ENCODE assay signal across 20 mouse cellular contexts in genomic region chr4:136096446-136097113, GRCm38 (mm10). TPM values are rescaled to one million over a fixed set of nuclear protein-coding genes. Genes with fewer than 3 reads are reported as not detected.
DNase-seq lines count a peak whose midpoint lies in the region; ATAC-seq and TF ChIP-seq lines count a peak whose summit lies in the region.
"Had no signal": no experiment of that assay in that cellular context is flagged by ENCODE, and none has a peak within 500 bp of the region (broad histone marks: within the 10 kb centered on the region; RNA-seq: fewer than 3 reads in every experiment).

No protein-coding gene starts in this region.

- H3K27me3 ChIP-seq in forebrain, embryonic 10.5 days (ENCODE audit: poor library complexity, severe bottlenecking): peaks cover 17% of the 10 kb centered on the region; the same call in 1 of the 2 replicates
- H3K27me3 ChIP-seq in forebrain, postnatal 0 days (ENCODE audit: insufficient read depth, low read length): no peaks in the 10 kb centered on the region
- H3K27me3 ChIP-seq: embryonic facial prominence, embryonic 13.5 days; forebrain, embryonic 13.5 days; hindbrain, embryonic 13.5 days; Patski had no signal

- H3K4me3 ChIP-seq in forebrain, embryonic 10.5 days: no peak overlapping the region
- H3K4me3 ChIP-seq in forebrain, postnatal 0 days (ENCODE audit: low read depth, low read length): no peak overlapping the region
- no peak overlapping the region for H3K4me3 ChIP-seq in layer of hippocampus, adult 2 months
- H3K4me3 ChIP-seq: embryonic facial prominence, embryonic 13.5 days; forebrain, embryonic 13.5 days; gastrocnemius, adult 2 months; hindbrain, embryonic 13.5 days had no signal

- no peaks in the 10 kb centered on the region for H3K36me3 ChIP-seq in forebrain, embryonic 10.5 days (replicated peaks)
- H3K36me3 ChIP-seq in forebrain, postnatal 0 days (ENCODE audit: insufficient read depth): no peaks in the 10 kb centered on the region
- H3K36me3 ChIP-seq: embryonic facial prominence, embryonic 13.5 days; hindbrain, embryonic 13.5 days had no signal

- no peak for ATAC-seq in forebrain, postnatal 0 days
- ATAC-seq: forebrain, embryonic 13.5 days; Patski had no signal

- no peak for DNase-seq in forebrain, embryonic 10.5 days (ENCODE audit: extremely low spot score, low spot score)
- DNase-seq in forebrain, postnatal 0 days: no peak
- peak; percentile 14 for DNase-seq in urinary bladder, adult 2 months (ENCODE audit: low spot score)
- no peak for DNase-seq in urinary bladder, postnatal 36 days (ENCODE audit: low spot score in 2 of 2)
- peak; percentile 57 for DNase-seq in thymus, postnatal 25 days
- DNase-seq in gastrocnemius, postnatal 4 days (ENCODE audit: low spot score in 2 of 2): no peak
- DNase-seq in layer of hippocampus, adult 2 months (ENCODE audit: low spot score in 2 of 2): no peak
- DNase-seq: adrenal gland, postnatal 14 days; B cell, adult 2 months; cerebellum, adult 11-12 months; cerebellum, adult 9-10 months; cerebellum, postnatal 36 days; gastrocnemius, adult 2 months; gastrocnemius, postnatal 25 days; heart, postnatal 10 days; heart, postnatal 4 days had no signal

- H3K4me1 ChIP-seq in forebrain, embryonic 10.5 days: peaks cover 29% of the 10 kb centered on the region
- no peaks in the 10 kb centered on the region for H3K4me1 ChIP-seq in forebrain, postnatal 0 days (ENCODE audit: insufficient read depth)
- H3K4me1 ChIP-seq: forebrain, embryonic 13.5 days had no signal

- 62% methylated on average over 11 of the region's 11 CpGs for WGBS in forebrain, embryonic 10.5 days
- 78% methylated on average over 11 of the region's 11 CpGs for WGBS in forebrain, postnatal 0 days

- peaks cover 11% of the 10 kb centered on the region; the same call in 1 of the 2 replicates for H3K9me3 ChIP-seq in forebrain, embryonic 10.5 days
- no peaks in the 10 kb centered on the region for H3K9me3 ChIP-seq in forebrain, postnatal 0 days (ENCODE audit: low read length)
- H3K9me3 ChIP-seq: hindbrain, embryonic 13.5 days had no signal

- no peak overlapping the region for H3K4me2 ChIP-seq in forebrain, postnatal 0 days (ENCODE audit: low read depth)
- H3K4me2 ChIP-seq: embryonic facial prominence, embryonic 13.5 days; forebrain, embryonic 13.5 days; hindbrain, embryonic 13.5 days had no signal

- no peak overlapping the region for H3K9ac ChIP-seq in forebrain, postnatal 0 days
- H3K9ac ChIP-seq: embryonic facial prominence, embryonic 13.5 days; forebrain, embryonic 13.5 days; hindbrain, embryonic 13.5 days had no signal

- H3K27ac ChIP-seq in forebrain, embryonic 10.5 days: 0 out of 2 replicates have a peak overlapping the region, but pooled peaks have one; percentile 40
- no peak overlapping the region for H3K27ac ChIP-seq in forebrain, postnatal 0 days (ENCODE audit: low read depth, low read length)
- no peak overlapping the region for H3K27ac ChIP-seq in layer of hippocampus, adult 2 months
- H3K27ac ChIP-seq: embryonic facial prominence, embryonic 13.5 days; forebrain, embryonic 13.5 days; gastrocnemius, adult 2 months had no signal

- no peak for TF ChIP-seq CTCF in forebrain, postnatal 0 days (IDR thresholded peaks at IDR 0.05; ENCODE audit: low read depth)
- TF ChIP-seq CTCF in layer of hippocampus, adult 2 months (conservative IDR thresholded peaks at IDR 0.05): no peak

RNA-seq across cellular contexts. Expression of gene Rpl11, which starts 43.4 kb away (rescaled TPM):
- 485 and 525 TPM in 2 replicates for polyA plus RNA-seq in forebrain, embryonic 10.5 days (2016; fragmentation: Nextera tagmentation; extraction: Ambion mirVana)
- 872 and 1,141 TPM in 2 replicates for total RNA-seq in forebrain, postnatal 0 days (2014; rRNA removed)
- 313 and 396 TPM in 2 replicates for polyA plus RNA-seq in forebrain, postnatal 0 days (2015; fragmentation: Nextera tagmentation; extraction: Ambion mirVana)
- 979 and 1,127 TPM in 2 replicates for polyA plus RNA-seq in urinary bladder, adult 2 months (2012; rRNA removed)
- total RNA-seq in gastrocnemius, postnatal 4 days (2021): 100 to 1,000 TPM; 466 to 495 TPM
- total RNA-seq in layer of hippocampus, adult 2 months (2021): 100 to 1,000 TPM; 291 to 317 TPM

RNA-seq across cellular contexts. Expression of gene Id3, which starts 46.7 kb away (rescaled TPM):
- polyA plus RNA-seq in forebrain, embryonic 10.5 days (2016; fragmentation: Nextera tagmentation; extraction: Ambion mirVana): 488 and 529 TPM in 2 replicates
- total RNA-seq in forebrain, postnatal 0 days (2014; rRNA removed): 134 and 153 TPM in 2 replicates
- polyA plus RNA-seq in forebrain, postnatal 0 days (2015; fragmentation: Nextera tagmentation; extraction: Ambion mirVana): 177 and 185 TPM in 2 replicates
- 272 and 386 TPM in 2 replicates for polyA plus RNA-seq in urinary bladder, adult 2 months (2012; rRNA removed)
- 10 to 100 TPM; 51.3 to 59.3 TPM for total RNA-seq in gastrocnemius, postnatal 4 days (2021)
- total RNA-seq in layer of hippocampus, adult 2 months (2021): 10 to 100 TPM; 45.1 to 47.4 TPM

Comparison
In these comparisons a context has a peak if more than half of its experiments do, and no peak if none do; other contexts are left out.
1. DNase-seq: peak in urinary bladder, adult 2 months (single experiment) and thymus, postnatal 25 days (single experiment); none in forebrain, embryonic 10.5 days (single experiment), forebrain, postnatal 0 days (single experiment), urinary bladder, postnatal 36 days (0 of 2), gastrocnemius, postnatal 4 days (0 of 2) and layer of hippocampus, adult 2 months (0 of 2).